Mouse (Mus musculus) cerebellum, adult 2 months (tissue): Measurements from ENCODE around the gene Ankdd1a.

Experiments used
- CTCF ChIP-seq: fragments of 200-500 bp; IDR thresholded peaks from 2 replicates; pipeline ENCODE4 v1.5.1; 2011; ENCODE audit warnings: low read depth, mild to moderate bottlenecking, control low read depth, low read length, moderate library complexity, borderline replicate concordance; ENCODE audit not compliant: insufficient read depth
- POLR2A ChIP-seq: fragments of 200-500 bp; IDR thresholded peaks from 2 replicates; pipeline ENCODE4 v1.6.1; 2011; ENCODE audit warnings: low read length, control low read depth, borderline replicate concordance; ENCODE audit not compliant: insufficient read depth

- TF ChIP-seq CTCF: no peak
- no peak for TF ChIP-seq POLR2A
Measured at GRCm38 (mm10) chr9:65568787-65569186, 48.8 kb upstream of the Ankdd1a start.
